Mouse (Mus musculus) layer of hippocampus, adult 6 months (tissue): ENCODE data around the gene Sgca. TPM values are rescaled to one million over a fixed set of nuclear protein-coding genes. Genes with fewer than 3 reads are reported as not detected.

Experiments
- long read RNA-seq, 2 experiments: library from polyadenylated mRNA; unstranded; transcript quantifications; one replicate each; pipeline ENCODE4 v2.0.0; 2019 to 2020
- polyA plus RNA-seq: library from polyadenylated mRNA; unstranded; fragments of <200 nt; fragmentation: Nextera tagmentation; gene quantifications from 2 replicates; pipeline ENCODE4 v1.2.3, GENCODE M21; 2021

Gene Sgca
- polyA plus RNA-seq: 0.40 and 0.46 TPM in 2 replicates
- long read RNA-seq, experiment 1, partial matches to known transcripts: 0 of 1 reads
- long read RNA-seq, experiment 1, other reads (novel, unspliced or antisense): 0 of 1 reads
- long read RNA-seq, experiment 2, partial matches to known transcripts: 0 of 1 reads
- long read RNA-seq, experiment 2, other reads (novel, unspliced or antisense): 0 of 1 reads

GRCm38 (mm10) chr11:94976199-94976598 lies at the start of gene Sgca:
TSS of gene Sgca (minus strand) at chr11:94976327.

GRCm38 (mm10) chr11:95009629-95010014 lies 33.5 kb upstream of the Sgca start, which contains the start of gene Samd14:
TSS of gene Samd14 (plus strand) at chr11:95009879.

GRCm38 (mm10) chr11:94990749-94991577 lies 14.8 kb upstream of the Sgca start, which contains the start of gene Ppp1r9b:
TSS of gene Ppp1r9b (plus strand) at chr11:94991035.

GRCm38 (mm10) chr11:94967419-94967818 lies 8.7 kb downstream of the Sgca start, which contains the start of gene Hils1:
TSS of gene Hils1 (plus strand) at chr11:94967593.

GRCm38 (mm10) chr11:94936045-94936444 lies 40.1 kb downstream of the Sgca start, which contains the start of gene Col1a1:
TSS of gene Col1a1 (plus strand) at chr11:94936224.

Other genes with a start within 250 kb of the Sgca start
- gene Cdc34b, start 234.5 kb downstream of the Sgca start, polyA plus RNA-seq: not detected in 2 replicates
- not detected in 2 replicates for gene Tmem92, start 193.6 kb downstream of the Sgca start, polyA plus RNA-seq
- 0.90 and 1.4 TPM in 2 replicates for gene Col1a1, start 40.1 kb downstream of the Sgca start, polyA plus RNA-seq
- not detected in 2 replicates for gene Hils1, start 8.7 kb downstream of the Sgca start, polyA plus RNA-seq
- gene Ppp1r9b, start 14.7 kb upstream of the Sgca start, polyA plus RNA-seq: 30.7 and 37.0 TPM in 2 replicates
- 13.5 and 16.5 TPM in 2 replicates for gene Samd14, start 33.6 kb upstream of the Sgca start, polyA plus RNA-seq
- gene Pdk2, start 65.0 kb upstream of the Sgca start, polyA plus RNA-seq: 129 and 142 TPM in 2 replicates
- gene Itga3, start 100.5 kb upstream of the Sgca start, polyA plus RNA-seq: 2.1 and 2.3 TPM in 2 replicates
- gene Dlx3, start 143.8 kb upstream of the Sgca start, polyA plus RNA-seq: not detected in 2 replicates
- 0.10 and 0.50 TPM in 2 replicates for gene Dlx4, start 169.9 kb upstream of the Sgca start, polyA plus RNA-seq